Mouse (Mus musculus): ENCODE data around the gene Lgr4. TPM values are rescaled to one million over a fixed set of nuclear protein-coding genes. Genes with fewer than 3 reads are reported as not detected.

Lgr4 gene
- total and polyA plus RNA-seq, 2 experiments from 2014 or later: 10.9 to 49.7 TPM

GRCm38 (mm10) chr2:109996411-109996810, 79.0 kb downstream of the Lgr4 start:
- WGBS: 22% methylated on average over 12 of the region's 12 CpGs
- ATAC-seq (ENCODE audit: insufficient read depth, low read depth) (0 out of 2 replicates have a peak, but pooled peaks have one; percentile 49), DNase-seq (ENCODE audit: low spot score) (no peak)
- no peaks in the 10 kb centered on the region for H3K27me3 ChIP-seq (ENCODE audit: control insufficient read depth, insufficient read depth, low read length)
- 0 out of 2 replicates have a peak overlapping the region, but pooled peaks have one; percentile 51 for H3K27ac ChIP-seq (ENCODE audit: low read depth)
- H3K9ac ChIP-seq (replicated peaks; ENCODE audit: low read depth, low read length): 0 out of 2 replicates have a peak overlapping the region, but pooled peaks have one; percentile 37
- H3K4me1 ChIP-seq (ENCODE audit: control insufficient read depth, insufficient read depth): peaks cover 23% of the 10 kb centered on the region
- peak overlapping the region; percentile 30 for H3K4me2 ChIP-seq (ENCODE audit: low read depth, low read length)
- no peaks in the 10 kb centered on the region for H3K9me3 ChIP-seq (replicated peaks; ENCODE audit: control insufficient read depth, low read length)
- TF ChIP-seq CTCF (IDR thresholded peaks at IDR 0.05; ENCODE audit: low read depth) (no peak), EP300 (IDR thresholded peaks at IDR 0.05; ENCODE audit: low read depth) (no peak)
- peaks cover 12% of the 10 kb centered on the region; the same call in 1 of the 2 replicates for H3K36me3 ChIP-seq (replicated peaks; ENCODE audit: control insufficient read depth, insufficient read depth, low read length)
- no peak overlapping the region for H3K4me3 ChIP-seq (ENCODE audit: low read depth, low read length)

GRCm38 (mm10) chr2:110004668-110005067, 87.2 kb downstream of the Lgr4 start:
- ATAC-seq (ENCODE audit: insufficient read depth, low read depth) (no peak), DNase-seq (ENCODE audit: low spot score) (no peak)
- WGBS: 32% methylated on average over 1 of the region's 1 CpGs
- H3K27ac ChIP-seq (ENCODE audit: low read depth): no peak overlapping the region
- H3K9me3 ChIP-seq (replicated peaks; ENCODE audit: control insufficient read depth, low read length): no peaks in the 10 kb centered on the region
- H3K9ac ChIP-seq (replicated peaks; ENCODE audit: low read depth, low read length): no peak overlapping the region
- H3K27me3 ChIP-seq (ENCODE audit: control insufficient read depth, insufficient read depth, low read length): no peaks in the 10 kb centered on the region
- H3K4me3 ChIP-seq (ENCODE audit: low read depth, low read length): no peak overlapping the region
- H3K4me1 ChIP-seq (ENCODE audit: control insufficient read depth, insufficient read depth): no peaks in the 10 kb centered on the region
- no peak for TF ChIP-seq EP300 (IDR thresholded peaks at IDR 0.05; ENCODE audit: low read depth)
- no peak for TF ChIP-seq CTCF (IDR thresholded peaks at IDR 0.05; ENCODE audit: low read depth)
- peaks cover 39% of the 10 kb centered on the region for H3K36me3 ChIP-seq (replicated peaks; ENCODE audit: control insufficient read depth, insufficient read depth, low read length)
- H3K4me2 ChIP-seq (ENCODE audit: low read depth, low read length): no peak overlapping the region

DNA sequence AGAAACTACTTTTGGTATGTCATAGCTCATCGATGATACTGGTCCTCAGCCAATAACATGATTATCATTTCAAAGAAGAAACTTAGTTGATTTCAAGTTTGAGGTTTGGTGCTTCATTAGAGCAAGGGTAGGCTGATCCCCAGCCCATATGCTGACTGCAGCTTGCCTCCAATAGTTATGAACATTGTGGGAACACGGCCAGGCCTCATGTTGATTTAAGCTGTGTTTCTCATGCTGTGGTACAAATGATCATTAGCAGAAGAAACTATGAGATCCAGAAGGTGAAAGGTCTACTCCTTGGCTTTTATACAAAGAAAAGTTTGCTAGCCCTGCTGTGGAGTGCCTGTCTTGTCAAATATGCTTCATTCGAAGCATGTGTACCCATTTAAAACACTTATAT, 87.7 kb downstream of the Lgr4 start:
- Histone ChIP-seq H3K4me2 (ENCODE audit: low read depth, low read length) (no peak overlapping the region), H3K36me3 (replicated peaks; ENCODE audit: control insufficient read depth, insufficient read depth, low read length) (peaks cover 36% of the 10 kb centered on the region), H3K4me3 (ENCODE audit: low read depth, low read length) (no peak overlapping the region), H3K9ac (replicated peaks; ENCODE audit: low read depth, low read length) (no peak overlapping the region), H3K4me1 (ENCODE audit: control insufficient read depth, insufficient read depth) (no peaks in the 10 kb centered on the region), H3K9me3 (replicated peaks; ENCODE audit: control insufficient read depth, low read length) (no peaks in the 10 kb centered on the region), H3K27me3 (ENCODE audit: control insufficient read depth, insufficient read depth, low read length) (no peaks in the 10 kb centered on the region), H3K27ac (ENCODE audit: low read depth) (no peak overlapping the region)
- ATAC-seq (ENCODE audit: insufficient read depth, low read depth): no peak
- DNase-seq (ENCODE audit: low spot score): no peak
- whole genome bisulfite sequencing: 74% methylated on average over 3 of the region's 3 CpGs
- TF ChIP-seq CTCF (IDR thresholded peaks at IDR 0.05; ENCODE audit: low read depth) (no peak), EP300 (IDR thresholded peaks at IDR 0.05; ENCODE audit: low read depth) (no peak)

DNA sequence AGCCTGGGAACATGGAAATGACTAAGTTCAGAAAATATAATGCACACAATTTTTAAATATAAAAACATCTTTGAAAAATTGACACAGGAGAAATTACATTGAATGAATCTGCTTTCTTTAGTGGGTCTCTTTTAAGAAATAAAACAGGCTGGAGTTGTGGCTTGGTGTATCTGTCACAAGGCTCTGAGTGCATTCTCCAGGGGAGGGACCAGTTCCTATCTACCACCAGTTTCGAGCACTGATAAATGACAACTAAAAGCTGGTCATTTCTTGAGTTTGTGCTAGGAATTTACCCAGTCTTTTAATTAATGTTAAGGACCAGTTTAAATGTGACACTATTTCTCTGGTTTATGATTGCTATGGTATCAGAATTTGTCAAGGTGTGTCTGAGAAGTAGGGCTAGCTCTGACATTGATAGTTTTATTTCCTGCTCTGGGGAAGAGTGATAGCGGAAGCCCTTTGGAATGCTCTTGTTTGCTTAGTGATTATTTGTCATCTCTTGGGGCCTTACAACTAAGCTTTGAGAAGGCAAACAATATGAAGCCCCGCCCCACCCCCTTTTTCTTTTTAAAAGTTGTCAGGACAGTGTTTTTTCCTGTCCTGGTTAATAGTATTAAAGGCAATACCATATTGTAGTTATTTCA, 88.3 kb downstream of the Lgr4 start:
- no peaks in the 10 kb centered on the region for H3K4me1 ChIP-seq (ENCODE audit: control insufficient read depth, insufficient read depth)
- no peak for DNase-seq (ENCODE audit: low spot score)
- WGBS: 60% methylated on average over 3 of the region's 3 CpGs
- no peak overlapping the region for H3K4me3 ChIP-seq (ENCODE audit: low read depth, low read length)
- no peak for TF ChIP-seq EP300 (IDR thresholded peaks at IDR 0.05; ENCODE audit: low read depth)
- no peak for TF ChIP-seq CTCF (IDR thresholded peaks at IDR 0.05; ENCODE audit: low read depth)
- H3K27me3 ChIP-seq (ENCODE audit: control insufficient read depth, insufficient read depth, low read length): no peaks in the 10 kb centered on the region
- H3K36me3 ChIP-seq (replicated peaks; ENCODE audit: control insufficient read depth, insufficient read depth, low read length): peaks cover 36% of the 10 kb centered on the region
- no peaks in the 10 kb centered on the region for H3K9me3 ChIP-seq (replicated peaks; ENCODE audit: control insufficient read depth, low read length)
- H3K9ac ChIP-seq (replicated peaks; ENCODE audit: low read depth, low read length): no peak overlapping the region
- H3K4me2 ChIP-seq (ENCODE audit: low read depth, low read length): no peak overlapping the region
- H3K27ac ChIP-seq (ENCODE audit: low read depth): no peak overlapping the region
- no peak for ATAC-seq (ENCODE audit: insufficient read depth, low read depth)

DNA sequence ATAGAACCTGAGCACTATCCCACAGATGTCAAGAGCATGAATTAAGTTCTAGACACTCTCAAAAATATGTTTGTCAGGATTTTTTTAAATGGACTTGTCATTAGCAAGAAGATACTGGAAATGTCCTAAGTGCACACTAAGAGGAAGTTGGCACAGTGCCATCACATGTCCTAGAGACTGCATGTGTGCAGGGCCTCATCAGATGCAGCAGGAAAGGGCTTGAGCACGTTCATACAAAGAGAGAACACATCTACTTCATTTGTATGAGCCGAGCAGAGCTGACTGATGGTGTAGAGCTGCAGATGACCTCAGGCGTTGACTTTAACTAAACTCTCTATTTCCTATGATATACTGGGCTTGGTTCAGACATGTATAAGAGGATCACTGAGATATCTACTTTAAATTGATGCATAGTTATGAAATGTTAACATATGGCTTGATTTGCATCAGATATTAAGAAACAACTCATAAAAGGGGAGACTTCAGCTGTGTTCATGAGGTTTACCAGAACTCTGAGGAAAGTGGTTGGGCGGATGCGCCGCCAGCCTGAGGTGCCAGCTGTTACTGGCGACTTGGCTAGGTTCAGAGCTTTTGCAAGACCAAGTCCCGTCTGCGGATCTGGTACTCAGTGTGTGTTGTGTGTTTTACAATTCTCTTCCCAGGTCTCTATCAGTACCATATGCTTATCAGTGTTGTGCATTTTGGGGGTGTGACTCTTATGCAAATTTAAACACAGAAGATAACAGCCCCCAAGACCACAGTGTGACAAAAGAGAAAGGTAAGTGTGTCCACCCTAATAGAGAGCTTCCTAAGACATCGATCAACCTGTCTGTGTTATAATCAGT, 90.2 kb downstream of the Lgr4 start:
- H3K27me3 ChIP-seq (ENCODE audit: control insufficient read depth, insufficient read depth, low read length): no peaks in the 10 kb centered on the region
- no peak for DNase-seq (ENCODE audit: low spot score)
- TF ChIP-seq EP300 (IDR thresholded peaks at IDR 0.05; ENCODE audit: low read depth) (no peak), CTCF (IDR thresholded peaks at IDR 0.05; ENCODE audit: low read depth) (no peak)
- H3K36me3 ChIP-seq (replicated peaks; ENCODE audit: control insufficient read depth, insufficient read depth, low read length): peaks cover 42% of the 10 kb centered on the region
- no peaks in the 10 kb centered on the region for H3K9me3 ChIP-seq (replicated peaks; ENCODE audit: control insufficient read depth, low read length)
- H3K4me2 ChIP-seq (ENCODE audit: low read depth, low read length): no peak overlapping the region
- H3K4me1 ChIP-seq (ENCODE audit: control insufficient read depth, insufficient read depth): no peaks in the 10 kb centered on the region
- no peak overlapping the region for H3K4me3 ChIP-seq (ENCODE audit: low read depth, low read length)
- no peak for ATAC-seq (ENCODE audit: insufficient read depth, low read depth)
- 87% methylated on average over 10 of the region's 10 CpGs for WGBS
- no peak overlapping the region for H3K27ac ChIP-seq (ENCODE audit: low read depth)
- H3K9ac ChIP-seq (replicated peaks; ENCODE audit: low read depth, low read length): no peak overlapping the region

All from heart, postnatal 0 days (tissue).